Mouse (Mus musculus) stomach, postnatal 0 days (tissue): ENCODE results near the gene Itgax. TPM values are rescaled to one million over a fixed set of nuclear protein-coding genes. Genes with fewer than 3 reads are reported as not detected.
A peak's percentile ranks its signal among the peaks of the same experiment; 100 is the strongest.
"Not testable (repeated sequence)": the region's sequence is repeated elsewhere in the genome, so short reads cannot be mapped to it uniquely, and the experiment has no call there.

Source experiments
- ATAC-seq: fragments of 200-750 bp; cut with Nextera tagmentation; 2 replicates; pipeline ENCODE4 v1.8.0; 2017; ENCODE audit not compliant: low FRiP score, low TSS enrichment
- DNase-seq: peaks from one replicate; pipeline ENCODE4 v3.0.0-alpha.2; 2016; ENCODE audit warnings: low spot score
- H3K27ac ChIP-seq: fragments of 300-500 bp; sonication (generic); replicated peaks from 2 replicates; pipeline ENCODE4 v1.5.1; 2014; ENCODE audit warnings: mild to moderate bottlenecking, control low read depth
- H3K27me3 ChIP-seq: fragments of 300-500 bp; sonication (generic); 2 replicates; pipeline ENCODE4 v1.6.1; 2014; ENCODE audit warnings: low read length; ENCODE audit not compliant: control insufficient read depth, insufficient read depth
- H3K36me3 ChIP-seq: fragments of 300-500 bp; sonication (generic); 2 replicates; pipeline ENCODE4 v1.6.1; 2014; ENCODE audit warnings: low read length, mixed read lengths; ENCODE audit not compliant: control insufficient read depth, insufficient read depth
- H3K4me1 ChIP-seq: fragments of 300-500 bp; sonication (generic); replicated peaks from 2 replicates; pipeline ENCODE4 v1.6.1; 2014; ENCODE audit warnings: antibody characterized with exemption; ENCODE audit not compliant: control insufficient read depth, insufficient read depth
- H3K4me2 ChIP-seq: fragments of 300-500 bp; sonication (generic); replicated peaks from 2 replicates; pipeline ENCODE4 v1.6.1; 2014; ENCODE audit warnings: low read depth, mild to moderate bottlenecking, control low read depth, moderate library complexity
- H3K4me3 ChIP-seq: fragments of 300-500 bp; sonication (generic); 2 replicates; pipeline ENCODE4 v1.5.1; 2014; ENCODE audit warnings: low read depth, low read length, control low read depth
- H3K9ac ChIP-seq: fragments of 300-500 bp; sonication (generic); 2 replicates; pipeline ENCODE4 v1.6.1; 2014; ENCODE audit warnings: mild to moderate bottlenecking, low read length, control low read depth, mixed read lengths
- H3K9me3 ChIP-seq: fragments of 300-500 bp; sonication (generic); 2 replicates; pipeline ENCODE4 v1.6.1; 2016; ENCODE audit warnings: low read length; ENCODE audit not compliant: control insufficient read depth
- CTCF ChIP-seq: IDR thresholded peaks from 2 replicates; pipeline ENCODE4 v1.5.1; 2016; ENCODE audit warnings: antibody characterized with exemption, low read depth, mild to moderate bottlenecking, moderate library complexity
- EP300 ChIP-seq: optimal IDR thresholded peaks from 2 replicates; pipeline ENCODE3; 2016; ENCODE audit warnings: antibody characterized with exemption
- WGBS: fragments of 180-500 bp; shearing (Covaris S2); extraction: QIAGEN DNeasy Blood & Tissue Kit; methylation state at CpG from one replicate; pipeline ENCODE4 v1.1.7; 2014; 5-methylcytosine and 5-hydroxymethylcytosine counted together
- polyA plus RNA-seq: library from polyadenylated mRNA; unstranded; fragments of >200 nt; fragmentation: Nextera tagmentation; extraction: Ambion mirVana; gene quantifications from 2 replicates; pipeline ENCODE4 v1.2.1, GENCODE M21; 2015

The Itgax gene
- polyA plus RNA-seq, 1 experiment from 2014 or later = 0.19 TPM

- no peak within 1 kb of the TSS for H3K9ac ChIP-seq
- ATAC-seq (no peak), DNase-seq (no peak)
- H3K27ac ChIP-seq = no peak within 1 kb of the TSS
- no peaks in the 10 kb centered on the region for H3K27me3 ChIP-seq
- H3K4me3 ChIP-seq = no peak within 1 kb of the TSS
- WGBS = 91% methylated on average over 21 of the region's 21 CpGs
- H3K4me1 ChIP-seq = no peaks in the 10 kb centered on the region
- H3K36me3 ChIP-seq = no peaks in the 10 kb centered on the region
- H3K4me2 ChIP-seq = no peak within 1 kb of the TSS
- TF ChIP-seq EP300 (no peak), CTCF (no peak)
- H3K9me3 ChIP-seq = no peaks in the 10 kb centered on the region
Measured at GRCm38 (mm10) chr7:128154076-128154475, 24.7 kb downstream of the Itgax start, which contains the start of gene Itgad. Gene Itgad (plus strand): TSS chr7:128154376.

- Histone ChIP-seq H3K4me3 (no peak overlapping the region), H3K27me3 (no peaks in the 10 kb centered on the region), H3K36me3 (no peaks in the 10 kb centered on the region), H3K4me1 (no peaks in the 10 kb centered on the region), H3K9me3 (no peaks in the 10 kb centered on the region), H3K27ac (no peak overlapping the region), H3K4me2 (no peak overlapping the region), H3K9ac (no peak overlapping the region)
- no peak for ATAC-seq
- WGBS = 38% methylated on average over 10 of the region's 10 CpGs
- TF ChIP-seq CTCF (no peak), EP300 (no peak)
- DNase-seq = peak; percentile 18
Measured at GRCm38 (mm10) chr7:128154924-128155323, 25.6 kb downstream of the Itgax start.

DNA sequence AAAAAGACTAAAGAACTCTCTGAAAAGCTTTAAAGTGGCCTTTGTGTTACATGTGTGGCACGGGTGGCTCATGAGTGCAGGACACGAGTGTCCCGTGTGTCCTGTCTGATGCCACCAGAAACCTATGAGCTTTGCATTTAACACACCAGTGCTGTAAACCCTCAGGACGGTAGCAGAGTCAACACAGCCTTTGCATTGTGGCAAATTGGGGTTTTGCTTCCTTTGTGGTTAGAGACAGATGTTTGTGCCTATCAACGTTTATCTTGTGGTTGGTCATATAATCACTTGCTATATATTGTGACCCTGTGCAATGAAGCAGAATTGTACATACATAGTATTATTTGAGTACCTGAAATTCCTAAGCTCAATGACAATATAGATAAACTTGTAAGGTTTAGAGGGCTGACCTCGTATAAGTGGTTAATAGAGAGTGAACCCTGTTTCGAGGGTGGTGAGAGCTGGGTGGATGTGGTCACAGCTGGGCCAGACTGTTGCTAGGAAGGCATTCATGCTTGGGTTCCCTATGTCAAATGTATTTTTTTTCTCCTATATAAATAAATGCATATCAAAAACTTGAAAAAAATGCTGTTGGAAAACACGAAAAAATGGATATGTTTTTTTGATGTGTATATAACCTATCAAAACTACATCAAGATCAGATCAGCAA lies 29.5 kb downstream of the Itgax start:
- not testable (repeated sequence) for ATAC-seq, H3K4me3 ChIP-seq, H3K27ac ChIP-seq, H3K36me3 ChIP-seq, H3K4me1 ChIP-seq, H3K4me2 ChIP-seq, H3K9me3 ChIP-seq, DNase-seq, H3K27me3 ChIP-seq, H3K9ac ChIP-seq
- 60% methylated on average over 7 of the region's 8 CpGs for WGBS

DNA sequence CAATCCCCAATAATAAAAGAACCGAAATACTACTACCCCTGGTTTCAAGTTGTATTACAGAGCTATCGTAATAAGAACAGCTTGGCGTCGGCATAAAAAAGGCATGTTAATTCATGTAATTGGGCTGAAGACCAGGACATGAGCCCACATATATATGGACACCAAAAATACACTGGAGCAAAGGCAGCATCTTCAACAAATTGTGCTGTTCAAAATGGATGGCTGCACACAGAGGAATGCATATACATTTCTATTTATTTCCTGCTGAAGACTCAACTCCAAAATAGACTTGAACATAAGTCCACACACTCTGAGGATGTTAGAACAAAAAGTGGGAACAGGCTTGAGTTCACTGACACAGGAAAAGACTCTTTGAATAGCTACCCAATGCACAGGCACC lies 34.7 kb downstream of the Itgax start:
- ATAC-seq = no peak
- no peak for TF ChIP-seq EP300
- TF ChIP-seq CTCF = no peak
- no peak for DNase-seq
- no peaks in the 10 kb centered on the region for H3K27me3 ChIP-seq
- no peak overlapping the region for H3K4me2 ChIP-seq
- 96% methylated on average over 4 of the region's 4 CpGs for WGBS
- H3K4me3 ChIP-seq = no peak overlapping the region
- H3K9ac ChIP-seq = no peak overlapping the region
- H3K27ac ChIP-seq = no peak overlapping the region
- no peaks in the 10 kb centered on the region for H3K36me3 ChIP-seq
- H3K4me1 ChIP-seq = no peaks in the 10 kb centered on the region
- H3K9me3 ChIP-seq = no peaks in the 10 kb centered on the region

- H3K9me3 ChIP-seq = no peaks in the 10 kb centered on the region
- DNase-seq (peak; percentile 31), ATAC-seq (peak; percentile 60; the same call in 1 of the 2 replicates)
- TF ChIP-seq CTCF (no peak), EP300 (no peak)
- H3K4me2 ChIP-seq = no peak overlapping the region
- no peak overlapping the region for H3K27ac ChIP-seq
- H3K36me3 ChIP-seq = no peaks in the 10 kb centered on the region
- no peak overlapping the region for H3K9ac ChIP-seq
- no peaks in the 10 kb centered on the region for H3K4me1 ChIP-seq
- 47% methylated on average over 7 of the region's 7 CpGs for WGBS
- no peaks in the 10 kb centered on the region for H3K27me3 ChIP-seq
- H3K4me3 ChIP-seq = no peak overlapping the region
Measured at GRCm38 (mm10) chr7:128166391-128166790, 37.0 kb downstream of the Itgax start.

- no peak overlapping the region for H3K27ac ChIP-seq
- H3K4me3 ChIP-seq = no peak overlapping the region
- DNase-seq (no peak), ATAC-seq (peak; percentile 47; the same call in 1 of the 2 replicates)
- no peaks in the 10 kb centered on the region for H3K27me3 ChIP-seq
- WGBS = 63% methylated on average over 3 of the region's 3 CpGs
- H3K36me3 ChIP-seq = no peaks in the 10 kb centered on the region
- no peaks in the 10 kb centered on the region for H3K9me3 ChIP-seq
- H3K4me2 ChIP-seq = no peak overlapping the region
- TF ChIP-seq EP300 = no peak
- TF ChIP-seq CTCF = no peak
- no peak overlapping the region for H3K9ac ChIP-seq
- H3K4me1 ChIP-seq = no peaks in the 10 kb centered on the region
Measured at GRCm38 (mm10) chr7:128169996-128170395, 40.6 kb downstream of the Itgax start.
